Mouse (Mus musculus) limb, embryonic 14.5 days (tissue): ENCODE data around the gene Trmo. TPM values are rescaled to one million over a fixed set of nuclear protein-coding genes. Genes with fewer than 3 reads are reported as not detected.

Experiments
- ATAC-seq: fragments of 200-750 bp; cut with Nextera tagmentation; 2 replicates; pipeline ENCODE4 v1.8.0; 2017; ENCODE audit warnings: low read depth, moderate number of reproducible peaks, moderate TSS enrichment; ENCODE audit not compliant: low FRiP score
- DNase-seq: peaks from one replicate; pipeline ENCODE4 v3.0.0-alpha.2; 2015; ENCODE audit warnings: low spot score
- H3K27ac ChIP-seq: fragments of 300-500 bp; sonication (generic); replicated peaks from 2 replicates; pipeline ENCODE4 v1.5.1; 2014; ENCODE audit warnings: low read depth, mild to moderate bottlenecking, low read length, moderate library complexity, mixed read lengths
- H3K27me3 ChIP-seq: fragments of 300-500 bp; sonication (generic); 2 replicates; pipeline ENCODE4 v1.6.1; 2014; ENCODE audit warnings: low read length, mixed read lengths; ENCODE audit not compliant: control insufficient read depth, insufficient read depth
- H3K36me3 ChIP-seq: fragments of 300-500 bp; sonication (generic); 2 replicates; pipeline ENCODE4 v1.6.1; 2014; ENCODE audit warnings: mild to moderate bottlenecking, low read length, moderate library complexity, mixed read lengths; ENCODE audit not compliant: control insufficient read depth, insufficient read depth
- H3K4me1 ChIP-seq: fragments of 300-500 bp; sonication (generic); 2 replicates; pipeline ENCODE4 v1.6.1; 2014; ENCODE audit warnings: antibody characterized with exemption, low read length, mixed read lengths; ENCODE audit not compliant: control insufficient read depth, insufficient read depth
- H3K4me2 ChIP-seq: fragments of 300-500 bp; sonication (generic); replicated peaks from 2 replicates; pipeline ENCODE4 v1.6.1; 2014; ENCODE audit warnings: low read depth, mild to moderate bottlenecking, low read length, moderate library complexity; ENCODE audit not compliant: severe bottlenecking
- H3K4me3 ChIP-seq: fragments of 300-500 bp; sonication (generic); replicated peaks from 2 replicates; pipeline ENCODE4 v1.5.1; 2014; ENCODE audit warnings: low read length
- H3K9ac ChIP-seq: fragments of 300-500 bp; sonication (generic); 2 replicates; pipeline ENCODE4 v1.6.1; 2014; ENCODE audit warnings: mild to moderate bottlenecking, low read depth, low read length, moderate library complexity; ENCODE audit not compliant: severe bottlenecking
- H3K9me3 ChIP-seq: fragments of 300-500 bp; sonication (generic); 2 replicates; pipeline ENCODE4 v1.6.1; 2016; ENCODE audit warnings: low read length; ENCODE audit not compliant: control insufficient read depth
- POLR2A ChIP-seq: fragments of 200-500 bp; IDR thresholded peaks from 2 replicates; pipeline ENCODE4 v1.8.0; 2012; ENCODE audit warnings: inconsistent platforms, mild to moderate bottlenecking, moderate library complexity, borderline replicate concordance; ENCODE audit not compliant: insufficient read depth, insufficient read length; ENCODE audit errors: extremely low read depth
- WGBS: fragments of 180-500 bp; shearing (Covaris S2); extraction: QIAGEN DNeasy Blood & Tissue Kit; methylation state at CpG from one replicate; pipeline ENCODE4 v1.1.7; 2014; 5-methylcytosine and 5-hydroxymethylcytosine counted together
- polyA plus RNA-seq, 2 experiments: library from polyadenylated mRNA; depleted of rRNA in 1 of 2; stranded (reverse) in 1 of 2; unstranded in 1 of 2; fragments of >200 nt; fragmentation: Nextera tagmentation in 1 of 2; extraction: Ambion mirVana in 1 of 2; gene quantifications; 2 replicates each; pipeline versions ENCODE4 v1.2.1 to v1.2.3; 2012 to 2014

The Trmo gene
- polyA plus RNA-seq, 2 experiments: 7.8 to 9.2 TPM

DNA sequence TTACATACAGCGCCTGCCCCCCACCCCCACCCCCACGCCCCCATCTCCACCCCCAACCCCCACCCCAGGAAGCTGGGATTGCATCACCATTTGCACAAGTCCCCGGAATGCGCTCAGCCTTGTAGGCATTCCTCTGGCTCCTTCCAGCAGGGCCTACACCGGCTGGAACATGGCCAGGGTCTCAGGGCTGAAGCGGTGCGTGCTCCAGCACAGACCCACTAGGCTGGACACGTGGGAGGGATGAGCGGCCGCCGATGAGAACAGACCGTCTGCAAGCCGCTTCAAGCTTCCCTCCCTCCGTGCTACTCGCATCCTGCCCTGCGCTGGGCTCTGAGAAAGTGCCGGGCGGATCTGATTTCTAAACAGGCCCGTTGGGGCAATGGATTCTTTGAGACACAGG is 18.2 kb downstream of the Trmo start:
- Histone ChIP-seq H3K4me3 (peak overlapping the region; percentile 20), H3K4me1 (peaks cover 7% of the 10 kb centered on the region; the same call in 1 of the 2 replicates), H3K36me3 (no peaks in the 10 kb centered on the region), H3K27me3 (no peaks in the 10 kb centered on the region), H3K9me3 (no peaks in the 10 kb centered on the region), H3K27ac (no peak overlapping the region), H3K9ac (peak overlapping the region; percentile 25; the same call in 1 of the 2 replicates), H3K4me2 (peak overlapping the region; percentile 45)
- DNase-seq (peak; percentile 81), ATAC-seq (peak; percentile 79)
- TF ChIP-seq POLR2A: no peak
- WGBS: under 1% methylated on average over 19 of the region's 19 CpGs

- Histone ChIP-seq H3K4me1 (peaks cover 7% of the 10 kb centered on the region; the same call in 1 of the 2 replicates), H3K36me3 (no peaks in the 10 kb centered on the region), H3K4me3 (no peak overlapping the region), H3K27ac (no peak overlapping the region), H3K27me3 (no peaks in the 10 kb centered on the region), H3K4me2 (peak overlapping the region; percentile 45; the same call in 1 of the 2 replicates), H3K9me3 (no peaks in the 10 kb centered on the region), H3K9ac (no peak overlapping the region)
- 34% methylated on average over 6 of the region's 6 CpGs for WGBS
- no peak for TF ChIP-seq POLR2A
- no peak for DNase-seq
- no peak for ATAC-seq
These were observed 18.8 kb downstream of the Trmo start for GRCm38 (mm10) chr4:46370406-46370805.

GRCm38 (mm10) chr4:46369070-46369469 is 20.2 kb downstream of the Trmo start:
- ATAC-seq (no peak), DNase-seq (no peak)
- no peak for TF ChIP-seq POLR2A
- Histone ChIP-seq H3K9ac (no peak overlapping the region), H3K9me3 (no peaks in the 10 kb centered on the region), H3K36me3 (no peaks in the 10 kb centered on the region), H3K27me3 (no peaks in the 10 kb centered on the region), H3K4me2 (no peak overlapping the region), H3K4me1 (0 out of 2 replicates have a peak, but pooled peaks cover 4% of the 10 kb centered on the region), H3K27ac (no peak overlapping the region), H3K4me3 (no peak overlapping the region)
- WGBS: 67% methylated on average over 4 of the region's 4 CpGs

GRCm38 (mm10) chr4:46367487-46367959 is 21.7 kb downstream of the Trmo start:
- Histone ChIP-seq H3K27ac (no peak overlapping the region), H3K36me3 (no peaks in the 10 kb centered on the region), H3K9ac (no peak overlapping the region), H3K4me3 (no peak overlapping the region), H3K4me2 (no peak overlapping the region), H3K27me3 (no peaks in the 10 kb centered on the region), H3K9me3 (no peaks in the 10 kb centered on the region), H3K4me1 (0 out of 2 replicates have a peak, but pooled peaks cover 4% of the 10 kb centered on the region)
- TF ChIP-seq POLR2A: no peak
- 7% methylated on average over 12 of the region's 12 CpGs for WGBS
- ATAC-seq (no peak), DNase-seq (no peak)

DNA sequence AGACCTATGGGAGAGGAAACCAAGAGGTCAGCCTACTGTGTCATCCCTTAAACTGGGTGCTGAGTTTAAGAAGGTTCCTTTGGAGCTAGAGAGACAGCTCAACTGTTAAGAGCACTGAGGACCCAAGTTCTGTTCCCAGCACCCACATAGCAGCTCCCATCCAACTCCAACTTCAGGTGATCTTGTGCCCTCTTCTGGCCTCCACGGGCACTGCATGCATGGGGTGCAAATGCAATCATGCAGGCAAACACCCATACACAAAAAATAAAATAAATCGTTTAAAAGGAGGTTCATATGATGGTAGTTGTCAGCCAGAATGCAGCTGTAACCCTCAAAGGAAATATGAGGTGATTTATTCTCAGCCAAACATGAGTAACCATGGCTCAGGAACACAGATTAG is 24.9 kb downstream of the Trmo start:
- 72% methylated on average over 2 of the region's 2 CpGs for WGBS
- no peak for TF ChIP-seq POLR2A
- Histone ChIP-seq H3K4me3 (no peak overlapping the region), H3K9ac (no peak overlapping the region), H3K27me3 (no peaks in the 10 kb centered on the region), H3K4me1 (no peaks in the 10 kb centered on the region), H3K4me2 (no peak overlapping the region), H3K36me3 (no peaks in the 10 kb centered on the region), H3K27ac (no peak overlapping the region), H3K9me3 (no peaks in the 10 kb centered on the region)
- no peak for DNase-seq
- ATAC-seq: no peak
